Mouse (Mus musculus): Measurements from ENCODE around the gene Net1.

- TF ChIP-seq CTCF (IDR thresholded peaks at IDR 0.05; ENCODE audit: low read depth, low read length) (no peak), POLR2A (IDR thresholded peaks at IDR 0.05; ENCODE audit: extremely low read depth, insufficient read depth, low read length) (no peak)
These were observed 25.4 kb downstream of the Net1 start for GRCm38 (mm10) chr13:3892601-3893000.

Measured in liver, adult 2 months (tissue).